8 mouse cellular contexts compared by ENCODE assay signal in the genomic region with DNA sequence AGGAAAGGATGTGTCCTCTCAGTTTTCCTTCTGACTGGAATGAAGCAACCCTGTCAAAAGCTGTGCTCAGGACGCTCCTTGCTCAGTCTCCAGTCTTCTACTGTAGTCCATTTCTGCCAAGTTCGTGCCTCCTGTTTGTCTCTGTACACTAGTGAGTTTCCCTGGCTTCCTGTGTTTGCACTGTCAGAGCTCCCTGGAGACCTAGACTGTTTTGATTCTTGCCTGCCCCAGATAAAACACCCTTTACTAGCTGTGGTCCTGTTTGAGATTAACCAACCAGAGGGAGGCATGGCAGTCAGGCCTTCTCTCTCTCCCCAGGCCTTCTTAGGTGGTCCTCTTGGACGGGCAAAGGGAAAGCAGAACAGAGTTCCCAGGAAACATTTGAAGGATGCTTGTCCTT. TPM values are rescaled to one million over a fixed set of nuclear protein-coding genes. Genes with fewer than 3 reads are reported as not detected.
DNase-seq lines count a peak whose midpoint lies in the region; ATAC-seq and TF ChIP-seq lines count a peak whose summit lies in the region.

No protein-coding gene starts in this region.

- H3K4me3 ChIP-seq in lung, embryonic 15.5 days, result no peak overlapping the region
- no peak overlapping the region for H3K4me3 ChIP-seq in heart, embryonic 14.5 days (ENCODE audit: control insufficient read depth in 1 of 2, insufficient read depth in 1 of 2, low read depth in 1 of 2, low read length in 2 of 2)
- no peak overlapping the region for H3K4me3 ChIP-seq in stomach, embryonic 15.5 days (replicated peaks)
- H3K4me3 ChIP-seq in thymus, adult 2 months (ENCODE audit: control insufficient read depth, insufficient read depth, low read length), result no peak overlapping the region

- TF ChIP-seq CTCF in thymus, adult 2 months (IDR thresholded peaks at IDR 0.05; ENCODE audit: borderline replicate concordance, control insufficient read depth, extremely low read depth, insufficient read depth, low read length, poor library complexity), result no peak

- no peaks in the 10 kb centered on the region for H3K36me3 ChIP-seq in lung, embryonic 15.5 days
- no peaks in the 10 kb centered on the region for H3K36me3 ChIP-seq in heart, embryonic 14.5 days (ENCODE audit: control insufficient read depth, insufficient read depth, low read length)
- no peaks in the 10 kb centered on the region for H3K36me3 ChIP-seq in stomach, embryonic 15.5 days
- H3K36me3 ChIP-seq in thymus, adult 2 months (ENCODE audit: control insufficient read depth, insufficient read depth, low read length), result no peaks in the 10 kb centered on the region

- no peaks in the 10 kb centered on the region for H3K9me3 ChIP-seq in lung, embryonic 15.5 days
- no peaks in the 10 kb centered on the region for H3K9me3 ChIP-seq in heart, embryonic 14.5 days (ENCODE audit: control insufficient read depth, low read length)
- no peaks in the 10 kb centered on the region for H3K9me3 ChIP-seq in stomach, embryonic 15.5 days

- intact Hi-C loops in left cerebral cortex, postnatal 4 days (cut with DNase I), result no loop called here

- no peak overlapping the region for H3K27ac ChIP-seq in lung, embryonic 15.5 days
- H3K27ac ChIP-seq in heart, embryonic 14.5 days (replicated peaks in 1 of 2; ENCODE audit: control insufficient read depth in 1 of 2, insufficient read depth in 1 of 2, low read depth in 2 of 2, low read length in 2 of 2), result no peak overlapping the region
- peak overlapping the region; percentile 59 for H3K27ac ChIP-seq in stomach, embryonic 15.5 days
- H3K27ac ChIP-seq in thymus, adult 2 months (ENCODE audit: control insufficient read depth, insufficient read depth, low read length), result no peak overlapping the region

- peak; percentile 60; the same call in 1 of the 2 replicates for ATAC-seq in lung, embryonic 15.5 days (ENCODE audit: borderline replicate concordance, extremely low read depth, low FRiP score, low TSS enrichment)
- ATAC-seq in heart, embryonic 14.5 days (ENCODE audit: insufficient number of reproducible peaks, insufficient read depth, low FRiP score, low read depth), result 0 out of 2 replicates have a peak, but pooled peaks have one; percentile 39
- no peak for ATAC-seq in stomach, embryonic 15.5 days (ENCODE audit: insufficient read depth, low FRiP score, low read depth)

- no peak overlapping the region for H3K9ac ChIP-seq in lung, embryonic 15.5 days
- no peak overlapping the region for H3K9ac ChIP-seq in heart, embryonic 14.5 days (ENCODE audit: low read length)
- no peak overlapping the region for H3K9ac ChIP-seq in stomach, embryonic 15.5 days

- DNase-seq in lung, postnatal 4 days, result no peak
- DNase-seq in kidney, postnatal 4 days, result peak; percentile 13 to 31
- DNase-seq in left cerebral cortex, postnatal 4 days, result no peak
- DNase-seq in urinary bladder, postnatal 10 days (ENCODE audit: low spot score), result no peak
- no peak for DNase-seq in thymus, adult 2 months

- H3K27me3 ChIP-seq in lung, embryonic 15.5 days, result no peaks in the 10 kb centered on the region
- no peaks in the 10 kb centered on the region for H3K27me3 ChIP-seq in heart, embryonic 14.5 days (ENCODE audit: control insufficient read depth, insufficient read depth, low read length)
- H3K27me3 ChIP-seq in stomach, embryonic 15.5 days (replicated peaks), result no peaks in the 10 kb centered on the region
- no peaks in the 10 kb centered on the region for H3K27me3 ChIP-seq in thymus, adult 2 months (ENCODE audit: control insufficient read depth, insufficient read depth, low read length)

- H3K4me1 ChIP-seq in lung, embryonic 15.5 days, result peaks cover 28% of the 10 kb centered on the region; the same call in 1 of the 2 replicates
- peaks cover 0 to 2% of the 10 kb centered on the region in 2 experiments; a peak in 2 of 4 replicates for H3K4me1 ChIP-seq in heart, embryonic 14.5 days (ENCODE audit: control insufficient read depth in 2 of 2, insufficient read depth in 2 of 2, low read length in 2 of 2)
- peaks cover 3% of the 10 kb centered on the region; the same call in 1 of the 2 replicates for H3K4me1 ChIP-seq in stomach, embryonic 15.5 days
- no peaks in the 10 kb centered on the region for H3K4me1 ChIP-seq in thymus, adult 2 months (replicated peaks; ENCODE audit: control insufficient read depth, insufficient read depth, low read length)

- no peak overlapping the region for H3K4me2 ChIP-seq in lung, embryonic 15.5 days
- no peak overlapping the region for H3K4me2 ChIP-seq in heart, embryonic 14.5 days (ENCODE audit: low read length)
- no peak overlapping the region for H3K4me2 ChIP-seq in stomach, embryonic 15.5 days

- TF ChIP-seq POLR2A in thymus, adult 2 months (IDR thresholded peaks at IDR 0.05; ENCODE audit: control insufficient read depth, extremely low read depth, insufficient read depth, low read length, poor library complexity), result no peak

- WGBS in lung, embryonic 15.5 days, result 16% methylated on average over 3 of the region's 3 CpGs
- 26% methylated on average over 3 of the region's 3 CpGs for WGBS in heart, embryonic 14.5 days
- 18% methylated on average over 3 of the region's 3 CpGs for WGBS in stomach, embryonic 15.5 days
- 84% methylated on average over 3 of the region's 3 CpGs for WGBS in thymus, adult 2 months

RNA-seq across cellular contexts. Expression of a gene that starts 40.2 kb away (rescaled TPM):
- 16.6 and 18.9 TPM in 2 replicates for polyA plus RNA-seq in lung, embryonic 15.5 days (2015; fragmentation: Nextera tagmentation; extraction: Ambion mirVana)
- 4.4 TPM in 2 replicates for polyA plus RNA-seq in heart, embryonic 14.5 days (2014; fragmentation: Nextera tagmentation; extraction: Ambion mirVana)
- 26.7 and 31.5 TPM in 2 replicates for polyA plus RNA-seq in stomach, embryonic 15.5 days (2015; fragmentation: Nextera tagmentation; extraction: Ambion mirVana)
- total RNA-seq in left cerebral cortex, postnatal 4 days (2021), result 1 to 10 TPM; 3.2 to 4.0 TPM
- polyA plus RNA-seq in thymus, adult 2 months (2012; rRNA removed), result 44.9 and 45.4 TPM in 2 replicates

Comparison
In these comparisons a context has a peak if more than half of its experiments do, and no peak if none do; other contexts are left out.
1. DNase-seq: peak in kidney, postnatal 4 days (2 of 2); none in lung, postnatal 4 days (0 of 2), left cerebral cortex, postnatal 4 days (single experiment), urinary bladder, postnatal 10 days (single experiment) and thymus, adult 2 months (single experiment).